Mouse (Mus musculus) hindbrain, embryonic 15.5 days (tissue): Measurements from ENCODE around the gene Tinagl1. TPM values are rescaled to one million over a fixed set of nuclear protein-coding genes. Genes with fewer than 3 reads are reported as not detected.

Experiments
- ATAC-seq: fragments of 200-750 bp; cut with Nextera tagmentation; 2 replicates; pipeline ENCODE4 v1.8.0; 2017; ENCODE audit warnings: low read depth, moderate number of reproducible peaks, moderate TSS enrichment; ENCODE audit not compliant: low FRiP score
- H3K27ac ChIP-seq: fragments of 300-500 bp; sonication (generic); replicated peaks from 2 replicates; pipeline ENCODE4 v1.5.1; 2015; ENCODE audit warnings: mild to moderate bottlenecking, inconsistent platforms
- H3K27me3 ChIP-seq: fragments of 300-500 bp; sonication (generic); 2 replicates; pipeline ENCODE4 v1.6.1; 2015; ENCODE audit warnings: control low read depth, inconsistent platforms
- H3K36me3 ChIP-seq: fragments of 300-500 bp; sonication (generic); 2 replicates; pipeline ENCODE4 v1.6.1; 2015; ENCODE audit warnings: control low read depth, inconsistent platforms
- H3K4me1 ChIP-seq: fragments of 300-500 bp; sonication (generic); replicated peaks from 2 replicates; pipeline ENCODE4 v1.6.1; 2015; ENCODE audit warnings: control low read depth, inconsistent platforms
- H3K4me2 ChIP-seq: fragments of 300-500 bp; sonication (generic); 2 replicates; pipeline ENCODE4 v1.6.1; 2015; ENCODE audit warnings: moderate library complexity, mild to moderate bottlenecking, inconsistent platforms
- H3K4me3 ChIP-seq: fragments of 300-500 bp; sonication (generic); 2 replicates; pipeline ENCODE4 v1.5.1; 2015; ENCODE audit warnings: mild to moderate bottlenecking, inconsistent platforms
- H3K9ac ChIP-seq: fragments of 300-500 bp; sonication (generic); 2 replicates; pipeline ENCODE4 v1.6.1; 2015; ENCODE audit warnings: inconsistent platforms
- H3K9me3 ChIP-seq: fragments of 300-500 bp; sonication (generic); 2 replicates; pipeline ENCODE4 v1.6.1; 2016; ENCODE audit warnings: control low read depth, inconsistent platforms
- WGBS: fragments of 180-500 bp; shearing (Covaris S2); methylation state at CpG from one replicate; pipeline ENCODE4 v1.1.7; 2015; 5-methylcytosine and 5-hydroxymethylcytosine counted together
- polyA plus RNA-seq: library from polyadenylated mRNA; unstranded; fragments of >200 nt; fragmentation: Nextera tagmentation; extraction: Ambion mirVana; gene quantifications from 2 replicates; pipeline ENCODE4 v1.2.1, GENCODE M21; 2015

Gene Tinagl1
- polyA plus RNA-seq, 1 experiment from 2014 or later, result 8.2 TPM

GRCm38 (mm10) chr4:130176156-130176720 lies 1.3 kb upstream of the Tinagl1 start:
- WGBS, result 82% methylated on average over 5 of the region's 5 CpGs
- no peaks in the 10 kb centered on the region for H3K36me3 ChIP-seq
- no peak overlapping the region for H3K27ac ChIP-seq
- peaks cover 27% of the 10 kb centered on the region for H3K27me3 ChIP-seq
- peaks cover 13% of the 10 kb centered on the region for H3K4me1 ChIP-seq
- H3K4me3 ChIP-seq, result no peak overlapping the region
- no peak overlapping the region for H3K4me2 ChIP-seq
- no peak for ATAC-seq
- no peaks in the 10 kb centered on the region for H3K9me3 ChIP-seq
- no peak overlapping the region for H3K9ac ChIP-seq

- peaks cover 27% of the 10 kb centered on the region for H3K27me3 ChIP-seq
- H3K9ac ChIP-seq, result 0 out of 2 replicates have a peak overlapping the region, but pooled peaks have one; percentile 16
- WGBS, result 7% methylated on average over 25 of the region's 25 CpGs
- H3K27ac ChIP-seq, result no peak overlapping the region
- H3K4me1 ChIP-seq, result peaks cover 13% of the 10 kb centered on the region
- no peaks in the 10 kb centered on the region for H3K36me3 ChIP-seq
- 0 out of 2 replicates have a peak, but pooled peaks have one; percentile 15 for ATAC-seq
- H3K9me3 ChIP-seq, result no peaks in the 10 kb centered on the region
- peak overlapping the region; percentile 44 for H3K4me2 ChIP-seq
- peak overlapping the region; percentile 9 for H3K4me3 ChIP-seq
Measured at GRCm38 (mm10) chr4:130174335-130175031, 439 bp downstream of the Tinagl1 start.

GRCm38 (mm10) chr4:130173911-130174311 lies 1.0 kb downstream of the Tinagl1 start:
- peaks cover 13% of the 10 kb centered on the region for H3K4me1 ChIP-seq
- H3K36me3 ChIP-seq, result no peaks in the 10 kb centered on the region
- no peaks in the 10 kb centered on the region for H3K9me3 ChIP-seq
- WGBS, result 47% methylated on average over 19 of the region's 19 CpGs
- no peak overlapping the region; the same call in 1 of the 2 replicates for H3K4me2 ChIP-seq
- no peak overlapping the region for H3K27ac ChIP-seq
- no peak for ATAC-seq
- H3K4me3 ChIP-seq, result no peak overlapping the region
- no peak overlapping the region for H3K9ac ChIP-seq
- peaks cover 26% of the 10 kb centered on the region for H3K27me3 ChIP-seq

- 71% methylated on average over 11 of the region's 11 CpGs for WGBS
- no peaks in the 10 kb centered on the region for H3K36me3 ChIP-seq
- no peak overlapping the region for H3K4me3 ChIP-seq
- H3K27me3 ChIP-seq, result peaks cover 25% of the 10 kb centered on the region
- no peak overlapping the region for H3K9ac ChIP-seq
- peaks cover 20% of the 10 kb centered on the region for H3K4me1 ChIP-seq
- no peak overlapping the region for H3K4me2 ChIP-seq
- H3K27ac ChIP-seq, result no peak overlapping the region
- no peak for ATAC-seq
- H3K9me3 ChIP-seq, result no peaks in the 10 kb centered on the region
Measured at GRCm38 (mm10) chr4:130173060-130173822, 1.7 kb downstream of the Tinagl1 start.

- Histone ChIP-seq H3K4me1 (peaks cover 23% of the 10 kb centered on the region), H3K9me3 (no peaks in the 10 kb centered on the region), H3K4me3 (no peak overlapping the region), H3K27ac (no peak overlapping the region), H3K4me2 (no peak overlapping the region), H3K9ac (no peak overlapping the region), H3K36me3 (no peaks in the 10 kb centered on the region), H3K27me3 (peaks cover 25% of the 10 kb centered on the region)
- no peak for ATAC-seq
- WGBS, result 79% methylated on average over 11 of the region's 11 CpGs
Measured at GRCm38 (mm10) chr4:130171951-130172765, 2.8 kb downstream of the Tinagl1 start.

GRCm38 (mm10) chr4:130170362-130170761 lies 4.6 kb downstream of the Tinagl1 start:
- H3K27me3 ChIP-seq, result peaks cover 33% of the 10 kb centered on the region

GRCm38 (mm10) chr4:130169411-130169971 lies 5.4 kb downstream of the Tinagl1 start:
- no peak overlapping the region for H3K4me2 ChIP-seq
- H3K27ac ChIP-seq, result no peak overlapping the region
- no peak for ATAC-seq
- no peaks in the 10 kb centered on the region for H3K36me3 ChIP-seq
- H3K9ac ChIP-seq, result no peak overlapping the region
- no peaks in the 10 kb centered on the region for H3K9me3 ChIP-seq
- no peak overlapping the region for H3K4me3 ChIP-seq
- peaks cover 26% of the 10 kb centered on the region for H3K27me3 ChIP-seq
- H3K4me1 ChIP-seq, result peaks cover 14% of the 10 kb centered on the region
- 82% methylated on average over 16 of the region's 16 CpGs for WGBS

More at GRCm38 (mm10) chr4:130170362-130170761, 4.6 kb downstream of the Tinagl1 start:
- H3K27ac ChIP-seq, result no peak overlapping the region
- H3K4me1 ChIP-seq, result peaks cover 21% of the 10 kb centered on the region
- H3K9ac ChIP-seq, result no peak overlapping the region
- H3K9me3 ChIP-seq, result no peaks in the 10 kb centered on the region
- no peaks in the 10 kb centered on the region for H3K36me3 ChIP-seq
- WGBS, result 86% methylated on average over 4 of the region's 4 CpGs
- no peak overlapping the region for H3K4me3 ChIP-seq
- no peak overlapping the region for H3K4me2 ChIP-seq
- no peak for ATAC-seq

GRCm38 (mm10) chr4:130168280-130169183 lies 6.4 kb downstream of the Tinagl1 start:
- Histone ChIP-seq H3K9me3 (no peaks in the 10 kb centered on the region), H3K27me3 (peaks cover 24% of the 10 kb centered on the region), H3K27ac (no peak overlapping the region), H3K9ac (no peak overlapping the region), H3K4me2 (peak overlapping the region; percentile 32), H3K36me3 (no peaks in the 10 kb centered on the region), H3K4me1 (peaks cover 12% of the 10 kb centered on the region), H3K4me3 (no peak overlapping the region)
- WGBS, result 27% methylated on average over 16 of the region's 16 CpGs
- ATAC-seq, result 0 out of 2 replicates have a peak, but pooled peaks have one; percentile 20

- peaks cover 17% of the 10 kb centered on the region for H3K4me1 ChIP-seq
- H3K4me2 ChIP-seq, result peak overlapping the region; percentile 32
- peaks cover 24% of the 10 kb centered on the region for H3K27me3 ChIP-seq
- no peak overlapping the region for H3K9ac ChIP-seq
- no peak overlapping the region for H3K27ac ChIP-seq
- WGBS, result 39% methylated on average over 9 of the region's 9 CpGs
- H3K9me3 ChIP-seq, result no peaks in the 10 kb centered on the region
- no peaks in the 10 kb centered on the region for H3K36me3 ChIP-seq
- ATAC-seq, result no peak
- H3K4me3 ChIP-seq, result no peak overlapping the region
Measured at GRCm38 (mm10) chr4:130167814-130168213, 7.1 kb downstream of the Tinagl1 start.

- Histone ChIP-seq H3K9ac (no peak overlapping the region), H3K4me2 (peak overlapping the region; percentile 21), H3K27ac (no peak overlapping the region), H3K9me3 (no peaks in the 10 kb centered on the region), H3K4me1 (peaks cover 17% of the 10 kb centered on the region), H3K4me3 (no peak overlapping the region), H3K27me3 (peaks cover 26% of the 10 kb centered on the region), H3K36me3 (no peaks in the 10 kb centered on the region)
- no peak for ATAC-seq
- 55% methylated on average over 22 of the region's 22 CpGs for WGBS
Measured at GRCm38 (mm10) chr4:130167321-130167720, 7.6 kb downstream of the Tinagl1 start.
